Mouse (Mus musculus) thymus, postnatal 4 days (tissue): ENCODE measurements around the gene Mcrip1.
A peak's percentile ranks its signal among the peaks of the same experiment; 100 is the strongest.
"Not testable (repeated sequence)": the region's sequence is repeated elsewhere in the genome, so short reads cannot be mapped to it uniquely, and the experiment has no call there.

Experiments
- DNase-seq: peaks from one replicate; pipeline ENCODE4 v3.0.0; 2021

Gene Mcrip1

GRCm38 (mm10) chr11:120549168-120549945 is at the start of gene Mcrip1:
Gene Mcrip1 (minus strand): TSS chr11:120549727.
- peak; percentile 97 for DNase-seq

GRCm38 (mm10) chr11:120598990-120599549 is 49.5 kb upstream of the Mcrip1 start:
- DNase-seq = no peak

- peak; percentile 97 for DNase-seq
These were observed 48.9 kb upstream of the Mcrip1 start, which contains the start of the genes Alyref and Anapc11 for GRCm38 (mm10) chr11:120598283-120598989. Gene Alyref (minus strand): TSS chr11:120598365. Gene Anapc11 (plus strand): TSS chr11:120598421.

GRCm38 (mm10) chr11:120597240-120598235 is 48.0 kb upstream of the Mcrip1 start:
- DNase-seq = peak; percentile 55

- DNase-seq = no peak
These were observed 39.0 kb upstream of the Mcrip1 start for GRCm38 (mm10) chr11:120588531-120588930.

- DNase-seq = no peak
These were observed 34.4 kb upstream of the Mcrip1 start for GRCm38 (mm10) chr11:120583937-120584336.

- DNase-seq = not testable (repeated sequence)
These were observed 33.4 kb upstream of the Mcrip1 start for GRCm38 (mm10) chr11:120582982-120583293.

- peak; percentile 69 for DNase-seq
These were observed 32.9 kb upstream of the Mcrip1 start for GRCm38 (mm10) chr11:120582268-120582981.

GRCm38 (mm10) chr11:120581490-120582267 is 32.2 kb upstream of the Mcrip1 start, which contains the start of gene Arhgdia:
Gene Arhgdia (minus strand): TSS chr11:120581624.
- DNase-seq = peak; percentile 93

GRCm38 (mm10) chr11:120580871-120581331 is 31.4 kb upstream of the Mcrip1 start:
- peak; percentile 70 for DNase-seq

- peak; percentile 54 for DNase-seq
These were observed 30.7 kb upstream of the Mcrip1 start for GRCm38 (mm10) chr11:120580190-120580589.

GRCm38 (mm10) chr11:120579316-120580107 is 30.0 kb upstream of the Mcrip1 start:
- DNase-seq = peak; percentile 92

GRCm38 (mm10) chr11:120578694-120579243 is 29.2 kb upstream of the Mcrip1 start:
- no peak for DNase-seq

GRCm38 (mm10) chr11:120578024-120578693 is 28.6 kb upstream of the Mcrip1 start:
- DNase-seq = no peak

GRCm38 (mm10) chr11:120577211-120578023 is 27.9 kb upstream of the Mcrip1 start:
- DNase-seq = peak; percentile 32

GRCm38 (mm10) chr11:120576365-120576981 is 26.9 kb upstream of the Mcrip1 start:
- DNase-seq = no peak

GRCm38 (mm10) chr11:120575940-120576339 is 26.4 kb upstream of the Mcrip1 start:
- DNase-seq = no peak

GRCm38 (mm10) chr11:120575046-120575445 is 25.5 kb upstream of the Mcrip1 start:
- DNase-seq = no peak
